Mouse (Mus musculus): ENCODE measurements around the gene Ing2. TPM values are rescaled to one million over a fixed set of nuclear protein-coding genes. Genes with fewer than 3 reads are reported as not detected.

The Ing2 gene
- total RNA-seq (2021): 10 to 100 TPM; 33.7 to 37.4 TPM

- peak; percentile 97 to 99 for DNase-seq (ENCODE audit: extremely low spot score in 1 of 2, low spot score in 1 of 2)
These were observed at the start of gene Ing2 for GRCm38 (mm10) chr8:47674777-47675710. TSS of gene Ing2 (minus strand) at chr8:47675556.

- DNase-seq (ENCODE audit: extremely low spot score in 1 of 2, low spot score in 1 of 2): no peak
These were observed 46.3 kb upstream of the Ing2 start for GRCm38 (mm10) chr8:47721609-47722008.

GRCm38 (mm10) chr8:47718641-47719040, 43.3 kb upstream of the Ing2 start:
- DNase-seq (ENCODE audit: extremely low spot score in 1 of 2, low spot score in 1 of 2): no peak

- peak; percentile 87 to 93 for DNase-seq (ENCODE audit: extremely low spot score in 1 of 2, low spot score in 1 of 2)
These were observed 38.7 kb upstream of the Ing2 start, which contains the start of gene Cdkn2aip for GRCm38 (mm10) chr8:47713761-47714745. TSS of gene Cdkn2aip (minus strand) at chr8:47713932.

GRCm38 (mm10) chr8:47713171-47713663, 37.9 kb upstream of the Ing2 start:
- peak in 1 of 2 experiments; percentile 9 for DNase-seq (ENCODE audit: extremely low spot score in 1 of 2, low spot score in 1 of 2)

GRCm38 (mm10) chr8:47708106-47708505, 32.8 kb upstream of the Ing2 start:
- no peak for DNase-seq (ENCODE audit: extremely low spot score in 1 of 2, low spot score in 1 of 2)

GRCm38 (mm10) chr8:47706746-47707145, 31.4 kb upstream of the Ing2 start:
- DNase-seq (ENCODE audit: extremely low spot score in 1 of 2, low spot score in 1 of 2): no peak

- DNase-seq (ENCODE audit: extremely low spot score in 1 of 2, low spot score in 1 of 2): no peak
These were observed 27.0 kb upstream of the Ing2 start for GRCm38 (mm10) chr8:47702333-47702732.

- no peak for DNase-seq (ENCODE audit: extremely low spot score in 1 of 2, low spot score in 1 of 2)
These were observed 22.3 kb upstream of the Ing2 start for GRCm38 (mm10) chr8:47697696-47698095.

- no peak for DNase-seq (ENCODE audit: extremely low spot score in 1 of 2, low spot score in 1 of 2)
These were observed 20.2 kb upstream of the Ing2 start for GRCm38 (mm10) chr8:47695431-47696105.

- DNase-seq (ENCODE audit: extremely low spot score in 1 of 2, low spot score in 1 of 2): peak; percentile 66 to 98
These were observed 17.8 kb upstream of the Ing2 start for GRCm38 (mm10) chr8:47693119-47693518.

GRCm38 (mm10) chr8:47691831-47692230, 16.5 kb upstream of the Ing2 start:
- no peak for DNase-seq (ENCODE audit: extremely low spot score in 1 of 2, low spot score in 1 of 2)

- no peak for DNase-seq (ENCODE audit: extremely low spot score in 1 of 2, low spot score in 1 of 2)
These were observed 15.9 kb upstream of the Ing2 start for GRCm38 (mm10) chr8:47691303-47691702.

- DNase-seq (ENCODE audit: extremely low spot score in 1 of 2, low spot score in 1 of 2): no peak
These were observed 15.3 kb upstream of the Ing2 start for GRCm38 (mm10) chr8:47690674-47691078.

- DNase-seq (ENCODE audit: extremely low spot score in 1 of 2, low spot score in 1 of 2): no peak
These were observed 14.5 kb upstream of the Ing2 start for GRCm38 (mm10) chr8:47689704-47690326.

GRCm38 (mm10) chr8:47684441-47684840, 9.1 kb upstream of the Ing2 start:
- DNase-seq (ENCODE audit: extremely low spot score in 1 of 2, low spot score in 1 of 2): no peak

- no peak for DNase-seq (ENCODE audit: extremely low spot score in 1 of 2, low spot score in 1 of 2)
These were observed 8.6 kb upstream of the Ing2 start for GRCm38 (mm10) chr8:47683994-47684393.

GRCm38 (mm10) chr8:47680306-47680705, 5.0 kb upstream of the Ing2 start:
- no peak for DNase-seq (ENCODE audit: extremely low spot score in 1 of 2, low spot score in 1 of 2)

GRCm38 (mm10) chr8:47679603-47680002, 4.2 kb upstream of the Ing2 start:
- no peak for DNase-seq (ENCODE audit: extremely low spot score in 1 of 2, low spot score in 1 of 2)

GRCm38 (mm10) chr8:47676631-47677030, 1.3 kb upstream of the Ing2 start:
- no peak for DNase-seq (ENCODE audit: extremely low spot score in 1 of 2, low spot score in 1 of 2)
